Mouse (Mus musculus): ENCODE results near the gene Dtx2.

DNA sequence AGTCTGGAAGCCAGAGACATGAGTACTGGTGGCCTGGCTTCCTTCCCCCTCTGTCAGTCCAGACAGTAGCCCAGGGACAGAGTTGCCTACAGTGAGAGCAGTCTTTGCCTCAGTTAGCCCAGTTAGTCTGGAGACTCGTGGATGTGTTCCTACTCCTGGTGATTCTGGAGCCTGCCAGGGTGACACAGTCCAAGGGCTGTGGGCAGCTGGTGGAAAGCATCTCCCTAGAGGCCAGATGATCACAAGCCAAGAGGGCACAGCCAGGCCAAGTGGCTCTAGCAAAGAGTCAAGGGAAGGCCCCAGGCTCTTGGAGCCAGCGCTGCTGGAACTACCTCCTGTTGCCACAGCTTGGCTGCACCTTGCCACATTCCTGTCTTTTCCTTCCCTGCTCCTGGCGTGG, 31.1 kb downstream of the Dtx2 start:
- TF ChIP-seq CTCF (IDR thresholded peaks at IDR 0.05) (no peak), EP300 (IDR thresholded peaks at IDR 0.05; ENCODE audit: insufficient read depth, low read depth, low read length) (no peak)
